Mouse (Mus musculus): ENCODE measurements around the gene Chka.

- TF ChIP-seq CTCF (IDR thresholded peaks at IDR 0.05), result no peak
- no peak for TF ChIP-seq POLR2A (IDR thresholded peaks at IDR 0.05; ENCODE audit: insufficient read depth, low read depth, low read length)
- TF ChIP-seq EP300 (IDR thresholded peaks at IDR 0.05; ENCODE audit: insufficient read depth, low read depth, low read length), result no peak
Measured at GRCm38 (mm10) chr19:3942315-3942714, 90.7 kb downstream of the Chka start.
